Mouse (Mus musculus): ENCODE results near the gene Tenm4. TPM values are rescaled to one million over a fixed set of nuclear protein-coding genes. Genes with fewer than 3 reads are reported as not detected.
A peak's percentile ranks its signal among the peaks of the same experiment; 100 is the strongest.

The Tenm4 gene
- total RNA-seq, 2 experiments from 2014 or later = 111 to 131 TPM

DNA sequence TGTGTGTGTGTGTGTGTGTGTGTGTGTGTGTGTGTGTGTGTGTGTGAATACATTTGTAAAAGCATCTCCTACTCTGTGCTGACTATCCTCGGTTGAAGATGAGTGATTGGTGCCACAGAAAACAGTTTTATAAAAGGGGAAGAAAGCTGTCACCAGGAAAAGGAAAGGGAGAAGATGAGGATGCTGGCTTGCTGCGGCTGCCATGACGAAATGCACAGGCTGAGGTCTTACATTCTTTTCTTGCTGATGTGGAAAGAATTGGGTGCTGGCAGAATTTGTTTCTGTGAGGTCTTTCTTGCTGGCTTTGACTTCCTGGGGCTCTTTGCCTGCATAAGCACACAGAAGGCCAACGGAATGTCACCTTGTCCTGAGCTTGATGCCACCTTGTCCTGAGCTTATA is 575.7 kb downstream of the Tenm4 start:
- no peak for TF ChIP-seq CTCF (conservative IDR thresholded peaks at IDR 0.05)

DNA sequence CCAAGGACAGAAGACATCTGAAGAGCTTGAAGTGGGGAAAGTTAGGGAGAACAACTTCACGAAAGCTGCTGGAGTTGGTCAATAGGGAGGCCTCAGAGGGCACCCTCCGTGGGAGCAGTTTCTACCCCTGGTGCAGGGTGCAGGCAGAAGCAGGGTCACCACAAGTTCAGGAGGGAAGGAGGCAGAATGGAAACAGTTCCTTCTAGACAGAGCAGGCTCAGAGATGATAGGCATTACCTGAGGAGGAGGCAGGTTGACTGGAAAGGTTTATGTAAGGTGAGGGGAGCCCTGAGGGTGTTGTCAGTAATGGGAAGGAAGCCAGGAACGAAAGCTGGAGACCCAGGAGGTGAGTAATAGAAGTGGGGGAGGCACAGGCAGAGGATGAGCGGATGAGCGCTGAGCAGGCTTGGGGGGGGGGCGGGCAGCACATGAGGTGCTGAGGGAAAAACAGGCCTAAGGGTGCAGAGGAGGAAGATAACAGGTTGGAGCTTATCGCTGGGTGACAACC is 577.5 kb downstream of the Tenm4 start:
- no peak for DNase-seq (ENCODE audit: low spot score in 2 of 2)
- H3K4me3 ChIP-seq = no peak overlapping the region
- TF ChIP-seq CTCF (conservative IDR thresholded peaks at IDR 0.05) = no peak
- H3K27ac ChIP-seq = 0 out of 2 replicates have a peak overlapping the region, but pooled peaks have one; percentile 39

More for the DNA sequence above, 575.7 kb downstream of the Tenm4 start:
- H3K4me3 ChIP-seq = no peak overlapping the region
- no peak overlapping the region for H3K27ac ChIP-seq
- DNase-seq (ENCODE audit: low spot score in 2 of 2) = no peak

DNA sequence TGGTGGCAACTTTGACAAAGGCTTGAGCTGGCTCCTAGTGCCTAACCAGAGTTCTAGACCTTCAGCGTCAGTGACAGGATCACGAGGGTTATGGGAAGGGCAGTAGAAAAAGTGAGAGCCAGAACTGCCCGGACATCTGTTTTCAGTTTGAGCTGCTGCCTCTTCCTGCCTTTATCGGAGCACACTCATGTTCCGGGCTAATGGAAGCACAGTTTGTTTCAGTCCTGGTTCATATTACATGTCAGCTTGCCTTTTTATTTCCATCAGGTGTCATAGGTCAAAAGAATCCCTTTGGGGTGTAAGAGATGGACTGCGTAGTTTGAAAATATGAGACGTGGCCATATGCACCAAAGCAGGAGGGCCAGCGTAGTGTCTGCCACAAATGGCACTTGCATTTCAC is 578.7 kb downstream of the Tenm4 start:
- no peak for TF ChIP-seq CTCF (conservative IDR thresholded peaks at IDR 0.05)
- Histone ChIP-seq H3K27ac (peak overlapping the region; percentile 39; the same call in 1 of the 2 replicates), H3K4me3 (no peak overlapping the region)

DNA sequence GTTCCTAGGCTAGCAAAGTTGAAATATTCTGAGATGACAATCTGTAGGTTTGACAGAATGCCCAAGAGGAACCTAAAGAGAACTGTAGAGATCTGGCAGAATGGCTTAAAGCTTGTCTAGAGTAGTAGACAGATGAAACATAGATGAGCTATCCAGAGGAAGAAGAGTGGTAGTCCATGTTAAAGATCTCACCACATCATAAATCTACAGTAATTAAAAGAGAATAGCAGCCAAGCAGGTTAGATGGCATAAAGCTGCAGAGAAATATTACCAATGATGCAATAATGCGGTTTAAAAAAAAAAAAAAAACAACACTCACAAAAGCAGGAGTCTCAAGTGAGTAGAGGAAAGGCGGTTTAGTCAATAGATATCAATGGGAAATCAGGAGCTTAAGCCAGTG is 580.2 kb downstream of the Tenm4 start:
- H3K4me3 ChIP-seq = no peak overlapping the region
- H3K27ac ChIP-seq = no peak overlapping the region
- DNase-seq (ENCODE audit: low spot score in 2 of 2) = no peak
- TF ChIP-seq CTCF (conservative IDR thresholded peaks at IDR 0.05) = no peak

More for the DNA sequence above, 578.7 kb downstream of the Tenm4 start:
- DNase-seq (ENCODE audit: low spot score in 2 of 2) = no peak

DNA sequence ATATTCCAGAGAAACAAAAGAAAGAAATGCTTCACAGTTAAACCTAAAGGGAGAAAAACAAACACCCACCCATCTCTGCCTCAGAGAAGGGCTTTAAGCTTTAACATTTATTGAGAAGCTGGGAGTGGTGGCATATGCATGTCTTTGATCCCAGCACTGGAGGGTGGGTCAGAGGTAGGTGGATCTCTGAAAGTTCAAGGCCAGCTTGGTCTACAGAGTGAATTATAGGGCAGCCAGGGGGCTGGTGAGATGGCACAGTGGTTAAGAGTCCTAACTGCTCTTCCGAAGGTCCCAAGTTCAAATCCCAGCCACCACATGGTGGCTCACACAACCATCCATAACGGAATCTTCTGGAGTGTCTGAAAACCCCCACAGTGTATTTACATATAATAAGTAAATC is 581.7 kb downstream of the Tenm4 start:
- H3K4me3 ChIP-seq = no peak overlapping the region
- no peak for TF ChIP-seq CTCF (conservative IDR thresholded peaks at IDR 0.05)
- DNase-seq (ENCODE audit: low spot score in 2 of 2) = no peak
- no peak overlapping the region for H3K27ac ChIP-seq

DNA sequence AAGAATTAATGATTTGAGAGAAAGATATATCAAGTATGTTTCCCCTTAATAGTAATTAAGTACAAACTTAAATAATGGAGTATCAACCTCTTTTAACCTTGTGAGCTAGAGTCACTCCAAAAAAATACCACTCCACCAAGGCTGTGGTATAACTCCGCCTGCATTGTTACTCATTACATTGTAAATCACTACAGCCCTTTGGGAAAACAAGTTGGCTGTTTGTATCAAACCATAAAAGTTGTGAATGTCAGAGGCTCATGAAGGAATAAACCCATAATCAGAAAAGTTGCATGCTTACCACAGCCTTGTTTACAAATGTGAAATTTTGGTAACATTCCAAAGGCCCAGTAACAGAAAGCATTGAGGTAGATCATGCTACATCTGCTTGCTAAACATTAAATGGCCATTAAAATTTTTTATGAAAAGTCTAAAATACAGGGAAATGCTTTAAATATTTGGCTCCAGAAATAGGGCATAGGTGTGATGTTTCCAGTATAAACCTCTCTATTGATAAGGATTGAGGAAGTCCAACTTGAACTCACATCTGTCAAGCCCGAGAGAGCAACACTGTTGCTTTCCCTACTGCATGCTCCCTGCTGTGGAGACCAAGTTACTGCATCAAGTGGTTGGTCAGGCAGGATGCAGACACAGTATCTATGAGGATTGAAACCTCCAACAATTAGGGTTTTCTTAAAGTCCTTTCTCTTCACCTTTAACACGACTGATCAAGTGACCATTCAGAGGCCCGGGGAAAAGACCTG is 582.5 kb downstream of the Tenm4 start:
- Histone ChIP-seq H3K27ac (no peak overlapping the region), H3K4me3 (no peak overlapping the region)
- no peak for TF ChIP-seq CTCF (conservative IDR thresholded peaks at IDR 0.05)
- DNase-seq (ENCODE audit: low spot score in 2 of 2) = no peak

DNA sequence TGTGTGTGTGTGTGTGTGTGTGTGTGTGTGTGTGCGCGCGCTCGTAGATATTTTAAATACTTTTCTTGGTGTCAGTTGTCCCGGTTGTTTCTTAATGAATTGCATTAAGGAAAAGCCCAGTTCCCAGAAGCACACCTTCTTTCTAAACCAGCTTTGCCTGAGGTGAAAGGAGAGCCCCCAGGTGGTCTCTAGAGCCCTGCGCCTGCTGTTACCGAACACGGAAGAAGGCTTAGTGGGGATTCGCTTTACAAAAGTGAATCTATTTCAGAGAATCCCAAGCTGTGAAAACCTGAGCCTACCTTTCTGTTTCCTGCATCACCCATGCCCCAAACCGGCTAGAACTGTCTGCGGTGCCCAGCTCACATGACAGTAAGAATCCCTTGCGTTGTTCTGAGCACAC is 583.1 kb downstream of the Tenm4 start:
- H3K27ac ChIP-seq = no peak overlapping the region
- H3K4me3 ChIP-seq = no peak overlapping the region
- TF ChIP-seq CTCF (conservative IDR thresholded peaks at IDR 0.05) = no peak
- DNase-seq (ENCODE audit: low spot score in 2 of 2) = no peak

DNA sequence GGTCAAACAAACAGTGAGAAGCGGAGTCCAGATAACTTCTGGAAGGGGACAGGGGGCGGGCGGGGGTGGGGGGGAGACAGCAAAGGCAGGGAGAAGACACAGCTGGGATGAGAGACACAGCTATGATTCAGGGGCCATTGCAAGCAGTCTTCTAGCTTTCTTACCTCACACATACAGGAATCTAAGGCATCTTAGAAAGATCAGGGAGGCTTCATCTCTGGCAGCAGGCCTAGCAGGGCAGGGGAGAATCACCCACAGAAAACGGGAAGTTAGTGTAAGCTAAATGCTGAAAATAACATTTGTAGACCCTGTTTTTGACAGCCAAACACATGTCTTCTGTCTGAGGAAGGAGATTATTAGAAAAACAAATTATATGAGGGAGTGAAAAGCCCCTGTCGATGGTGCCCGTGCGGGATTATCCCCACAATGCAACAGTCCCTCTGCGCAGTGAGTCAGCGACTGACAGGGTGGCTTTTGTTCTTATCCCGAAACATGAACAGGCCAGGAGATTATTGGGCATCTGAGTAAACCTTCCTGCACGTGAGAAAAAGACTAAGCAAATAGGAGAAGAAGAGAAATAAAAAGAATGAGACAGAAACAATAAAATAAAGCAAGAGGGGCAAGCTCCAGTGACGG is 584.5 kb downstream of the Tenm4 start:
- no peak overlapping the region for H3K4me3 ChIP-seq
- H3K27ac ChIP-seq = no peak overlapping the region
- DNase-seq (ENCODE audit: low spot score in 2 of 2) = no peak
- no peak for TF ChIP-seq CTCF (conservative IDR thresholded peaks at IDR 0.05)

DNA sequence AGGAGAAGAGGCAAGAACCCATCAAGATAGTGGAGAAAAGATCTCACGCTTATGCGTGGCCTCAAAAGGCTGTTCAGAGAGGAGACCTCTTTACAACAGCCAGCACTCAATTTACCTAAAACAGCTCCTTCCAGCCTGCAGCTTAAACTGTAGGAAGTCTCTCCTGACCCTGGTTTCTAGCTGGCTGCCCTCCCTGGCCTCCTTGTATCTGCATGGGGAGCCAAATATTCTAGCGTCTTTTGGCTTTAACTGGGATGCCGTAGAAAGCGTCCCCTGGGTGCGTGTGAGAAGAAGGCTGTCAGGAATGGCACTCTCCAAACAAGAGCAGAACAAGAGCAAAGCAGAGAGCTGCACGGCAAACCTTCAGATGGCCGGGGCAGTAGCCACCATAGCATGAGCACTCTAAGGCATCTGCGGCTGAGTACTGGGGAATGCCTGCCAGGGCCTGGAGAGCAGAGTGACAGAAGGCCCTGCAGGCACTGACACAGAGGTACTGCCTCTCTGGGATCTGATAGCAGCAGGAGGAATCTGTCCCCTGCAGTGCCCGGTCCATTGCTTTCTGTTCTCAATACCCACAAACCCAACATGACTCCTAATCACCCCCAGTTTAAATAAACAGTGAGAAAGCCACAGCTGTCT is 585.2 kb downstream of the Tenm4 start:
- Histone ChIP-seq H3K27ac (no peak overlapping the region), H3K4me3 (no peak overlapping the region)
- TF ChIP-seq CTCF (conservative IDR thresholded peaks at IDR 0.05) = no peak
- DNase-seq (ENCODE audit: low spot score in 2 of 2) = no peak

DNA sequence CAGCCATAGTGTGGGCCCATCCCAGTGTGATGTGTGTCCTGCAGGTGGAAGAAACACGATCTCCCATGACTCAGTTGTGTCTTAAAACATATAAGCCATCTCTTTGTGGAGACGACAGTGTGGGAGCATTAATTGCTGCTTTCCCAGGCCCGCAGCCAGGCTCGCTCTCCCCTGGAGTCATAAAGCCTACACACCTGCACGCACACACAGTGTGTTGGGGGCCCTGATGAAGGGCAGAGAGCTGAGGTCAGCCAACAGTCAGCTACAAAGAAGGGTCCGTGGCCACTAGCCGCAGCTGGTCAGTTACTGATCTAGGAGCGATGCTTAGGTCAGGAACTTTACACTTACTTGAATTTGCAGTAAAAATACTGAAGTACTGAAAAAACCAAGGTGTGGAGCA is 586.0 kb downstream of the Tenm4 start:
- no peak overlapping the region for H3K27ac ChIP-seq
- H3K4me3 ChIP-seq = no peak overlapping the region
- no peak for DNase-seq (ENCODE audit: low spot score in 2 of 2)
- no peak for TF ChIP-seq CTCF (conservative IDR thresholded peaks at IDR 0.05)

DNA sequence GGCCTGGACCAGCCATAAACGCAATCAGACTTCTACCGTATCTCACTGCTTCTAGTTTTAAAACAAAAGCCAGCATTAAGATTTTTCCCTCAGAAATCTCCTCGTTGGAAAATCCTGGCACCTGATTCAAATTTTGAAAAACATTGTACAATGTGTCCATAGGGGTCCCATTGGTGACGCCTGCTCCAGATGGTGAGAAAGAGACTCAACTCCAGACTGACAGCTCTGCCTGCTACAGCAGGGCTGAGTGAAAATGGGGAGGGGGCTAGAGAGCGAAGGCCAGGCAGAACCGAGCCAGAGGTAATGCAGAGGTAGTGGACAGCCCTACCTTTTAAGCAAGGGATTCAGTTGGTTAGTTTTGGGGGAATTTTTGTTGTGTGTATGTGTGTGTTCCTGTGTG is 589.2 kb downstream of the Tenm4 start:
- TF ChIP-seq CTCF (conservative IDR thresholded peaks at IDR 0.05) = no peak
- H3K4me3 ChIP-seq = no peak overlapping the region
- DNase-seq (ENCODE audit: low spot score in 2 of 2) = no peak
- no peak overlapping the region; the same call in 1 of the 2 replicates for H3K27ac ChIP-seq

DNA sequence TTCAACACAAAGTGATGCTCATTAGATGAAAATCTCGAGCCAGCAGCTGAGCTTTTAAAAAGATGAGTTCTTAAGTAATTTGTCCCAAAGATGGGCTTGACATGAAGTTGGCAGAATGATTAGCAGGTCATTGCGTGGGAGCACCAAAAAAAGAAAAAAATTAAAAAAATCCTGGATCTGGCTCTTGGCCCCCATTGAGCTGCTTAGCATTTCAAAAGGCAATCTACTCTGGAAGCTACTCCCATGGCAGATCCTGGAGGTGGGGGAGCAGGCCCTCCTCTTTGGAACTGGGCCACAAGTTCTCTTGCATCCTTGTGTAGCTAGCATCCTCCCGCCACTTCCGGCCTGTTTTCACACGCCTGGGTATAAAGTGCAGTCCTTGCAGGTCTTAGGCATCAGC is 590.1 kb downstream of the Tenm4 start:
- DNase-seq (ENCODE audit: low spot score in 2 of 2) = no peak
- Histone ChIP-seq H3K27ac (no peak overlapping the region), H3K4me3 (no peak overlapping the region)
- TF ChIP-seq CTCF (conservative IDR thresholded peaks at IDR 0.05) = no peak

DNA sequence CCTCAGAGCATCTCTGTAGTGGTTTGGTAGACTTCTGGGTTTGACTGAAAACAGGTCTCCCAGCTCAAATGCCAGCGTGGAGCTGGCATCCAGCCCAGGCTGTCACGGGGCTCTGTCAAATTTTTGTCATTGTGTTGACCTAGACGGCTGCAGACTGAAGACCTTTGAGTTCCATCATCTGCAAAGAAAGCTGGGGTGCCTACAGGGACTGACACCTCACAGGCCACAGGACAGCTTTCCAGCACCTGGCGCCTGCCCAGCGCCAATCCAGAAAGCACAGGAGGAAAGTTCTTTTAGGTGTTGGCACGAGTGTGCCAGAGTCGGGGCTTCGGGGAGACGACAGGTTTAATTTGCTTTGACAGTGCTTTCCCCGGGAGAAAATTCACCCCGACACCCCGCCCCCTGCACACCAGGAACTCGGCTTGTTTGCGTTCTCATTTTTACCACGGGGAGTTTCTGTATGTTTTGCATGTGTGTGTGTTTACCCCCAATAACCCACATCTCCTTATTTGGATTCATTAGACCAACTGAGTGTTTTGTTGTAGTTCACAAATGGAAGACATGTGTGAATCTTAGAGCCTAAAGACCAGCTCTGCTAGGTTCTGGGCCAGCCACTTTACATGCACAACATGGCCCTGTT is 594.4 kb downstream of the Tenm4 start:
- H3K27ac ChIP-seq = no peak overlapping the region
- no peak for TF ChIP-seq CTCF (conservative IDR thresholded peaks at IDR 0.05)
- no peak for DNase-seq (ENCODE audit: low spot score in 2 of 2)
- H3K4me3 ChIP-seq = no peak overlapping the region
